Mouse (Mus musculus): ENCODE results near the gene Isy1.
"Not testable (repeated sequence)": the region's sequence is repeated elsewhere in the genome, so short reads cannot be mapped to it uniquely, and the experiment has no call there.

- not testable (repeated sequence) for TF ChIP-seq POLR2A (IDR thresholded peaks at IDR 0.05; ENCODE audit: borderline replicate concordance, control insufficient read depth, low read depth, low read length); CTCF (IDR thresholded peaks at IDR 0.05; ENCODE audit: control insufficient read depth, insufficient read depth, low read length)
These were observed 74.3 kb downstream of the Isy1 start for GRCm38 (mm10) chr6:87764296-87764695.

Data from bone marrow, adult 2 months (tissue).